Mouse (Mus musculus) CH12.LX (cell line): Measurements from ENCODE around the gene Drc7.

Source experiments
- NELFE ChIP-seq: IDR thresholded peaks from 2 replicates; pipeline ENCODE4 v1.6.1; 2011; ENCODE audit warnings: low read depth, low read length, improper control_type of control experiment
- RCOR1 ChIP-seq: conservative IDR thresholded peaks from 2 replicates; pipeline ENCODE4 v1.6.1; 2012; ENCODE audit warnings: low read depth, mild to moderate bottlenecking, inconsistent platforms, low read length, improper control_type of control experiment

DNA sequence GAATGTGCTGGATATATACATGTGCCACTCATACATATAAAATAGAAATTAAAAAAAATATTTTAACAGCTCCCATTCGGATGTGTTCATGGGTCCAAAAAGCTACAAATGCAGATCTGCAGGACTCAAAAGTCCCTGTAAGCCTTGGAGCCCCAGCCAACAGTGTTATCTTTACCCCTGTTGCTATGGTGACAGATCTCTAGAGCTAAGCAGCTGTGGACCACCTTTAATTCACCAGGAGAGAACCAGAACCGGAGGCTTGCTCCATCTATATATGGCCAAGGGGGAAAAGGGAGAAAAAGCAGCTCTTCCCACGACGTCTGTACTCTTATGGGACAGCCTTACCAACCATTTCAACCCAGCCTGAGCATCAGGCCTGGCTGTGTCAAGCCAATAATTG, 10.1 kb upstream of the Drc7 start:
- no peak for TF ChIP-seq RCOR1
- TF ChIP-seq NELFE, result no peak
